Mouse (Mus musculus): Measurements from ENCODE around the gene Kif5a. TPM values are rescaled to one million over a fixed set of nuclear protein-coding genes. Genes with fewer than 3 reads are reported as not detected.
A peak's percentile ranks its signal among the peaks of the same experiment; 100 is the strongest.

The Kif5a gene
- total and polyA plus RNA-seq, 3 experiments: 0.11 to 0.22 TPM; not detected in 1

GRCm38 (mm10) chr10:127178286-127179027, 84.7 kb downstream of the Kif5a start:
- ATAC-seq (ENCODE audit: extremely low read depth, insufficient number of reproducible peaks, low FRiP score, poor library complexity, severe bottlenecking) (no peak), DNase-seq (ENCODE audit: low spot score) (no peak)
- Histone ChIP-seq H3K4me1 (ENCODE audit: insufficient read depth, low read depth, low read length) (peaks cover 91% of the 10 kb centered on the region), H3K4me3 (ENCODE audit: low read depth, low read length) (peak overlapping the region; percentile 67; the same call in 1 of the 2 replicates), H3K27me3 (ENCODE audit: insufficient read depth, low read length) (peaks cover 11% of the 10 kb centered on the region; the same call in 1 of the 2 replicates), H3K36me3 (replicated peaks) (peaks cover 38% of the 10 kb centered on the region), H3K9me3 (replicated peaks) (peaks cover 7% of the 10 kb centered on the region)
- TF ChIP-seq GATA1 (IDR thresholded peaks at IDR 0.05; ENCODE audit: borderline replicate concordance, low read length) (no peak), CTCF (IDR thresholded peaks at IDR 0.05; ENCODE audit: low read depth, low read length) (no peak), TAL1 (conservative IDR thresholded peaks at IDR 0.05; ENCODE audit: low read depth, low read length) (no peak), POLR2AphosphoS5 (IDR thresholded peaks at IDR 0.05; ENCODE audit: insufficient replicate concordance, low read depth, low read length) (no peak), GATA2 (IDR thresholded peaks at IDR 0.05; ENCODE audit: borderline replicate concordance, low read depth, low read length) (no peak)

- Histone ChIP-seq H3K27me3 (ENCODE audit: insufficient read depth, low read length) (peaks cover 11% of the 10 kb centered on the region; the same call in 1 of the 2 replicates), H3K4me1 (ENCODE audit: insufficient read depth, low read depth, low read length) (peaks cover 91% of the 10 kb centered on the region), H3K4me3 (ENCODE audit: low read depth, low read length) (peak overlapping the region; percentile 67), H3K36me3 (replicated peaks) (peaks cover 38% of the 10 kb centered on the region), H3K9me3 (replicated peaks) (peaks cover 7% of the 10 kb centered on the region)
- no peak for TF ChIP-seq POLR2AphosphoS5 (IDR thresholded peaks at IDR 0.05; ENCODE audit: insufficient replicate concordance, low read depth, low read length)
- peak; percentile 63 for TF ChIP-seq CTCF (IDR thresholded peaks at IDR 0.05; ENCODE audit: low read depth, low read length)
- ATAC-seq (ENCODE audit: extremely low read depth, insufficient number of reproducible peaks, low FRiP score, poor library complexity, severe bottlenecking) (0 out of 2 replicates have a peak, but pooled peaks have one; percentile 43), DNase-seq (ENCODE audit: low spot score) (peak; percentile 82)
These were observed 85.4 kb downstream of the Kif5a start for GRCm38 (mm10) chr10:127177719-127178118.

GRCm38 (mm10) chr10:127177235-127177634, 85.9 kb downstream of the Kif5a start:
- Histone ChIP-seq H3K4me3 (ENCODE audit: low read depth, low read length) (peak overlapping the region; percentile 67; the same call in 1 of the 2 replicates), H3K4me1 (ENCODE audit: insufficient read depth, low read depth, low read length) (peaks cover 91% of the 10 kb centered on the region), H3K9me3 (replicated peaks) (peaks cover 7% of the 10 kb centered on the region), H3K27me3 (ENCODE audit: insufficient read depth, low read length) (peaks cover 11% of the 10 kb centered on the region; the same call in 1 of the 2 replicates), H3K36me3 (replicated peaks) (peaks cover 38% of the 10 kb centered on the region)
- DNase-seq (ENCODE audit: low spot score): no peak
- ATAC-seq (ENCODE audit: extremely low read depth, insufficient number of reproducible peaks, low FRiP score, poor library complexity, severe bottlenecking): no peak
- no peak; the same call in 1 of the 2 replicates for TF ChIP-seq POLR2AphosphoS5 (IDR thresholded peaks at IDR 0.05; ENCODE audit: insufficient replicate concordance, low read depth, low read length)

GRCm38 (mm10) chr10:127176756-127177155, 86.4 kb downstream of the Kif5a start:
- DNase-seq (ENCODE audit: low spot score) (no peak), ATAC-seq (ENCODE audit: extremely low read depth, insufficient number of reproducible peaks, low FRiP score, poor library complexity, severe bottlenecking) (no peak)
- Histone ChIP-seq H3K9me3 (replicated peaks) (peaks cover 7% of the 10 kb centered on the region), H3K27me3 (ENCODE audit: insufficient read depth, low read length) (peaks cover 11% of the 10 kb centered on the region; the same call in 1 of the 2 replicates), H3K4me1 (ENCODE audit: insufficient read depth, low read depth, low read length) (peaks cover 92% of the 10 kb centered on the region), H3K4me3 (ENCODE audit: low read depth, low read length) (peak overlapping the region; percentile 61; the same call in 1 of the 2 replicates), H3K36me3 (replicated peaks) (peaks cover 38% of the 10 kb centered on the region)
- no peak for TF ChIP-seq GATA1 (IDR thresholded peaks at IDR 0.05; ENCODE audit: borderline replicate concordance, low read length)
- no peak for TF ChIP-seq TAL1 (conservative IDR thresholded peaks at IDR 0.05; ENCODE audit: low read depth, low read length)
- no peak for TF ChIP-seq GATA2 (IDR thresholded peaks at IDR 0.05; ENCODE audit: borderline replicate concordance, low read depth, low read length)
- no peak for TF ChIP-seq CTCF (IDR thresholded peaks at IDR 0.05; ENCODE audit: low read depth, low read length)
- TF ChIP-seq POLR2AphosphoS5 (IDR thresholded peaks at IDR 0.05; ENCODE audit: insufficient replicate concordance, low read depth, low read length): no peak

- 0 out of 2 replicates have a peak, but pooled peaks have one; percentile 11 for TF ChIP-seq CTCF (IDR thresholded peaks at IDR 0.05; ENCODE audit: low read depth, low read length)
- no peak for TF ChIP-seq TAL1 (conservative IDR thresholded peaks at IDR 0.05; ENCODE audit: low read depth, low read length)
- no peak for TF ChIP-seq GATA2 (IDR thresholded peaks at IDR 0.05; ENCODE audit: borderline replicate concordance, low read depth, low read length)
- Histone ChIP-seq H3K9me3 (replicated peaks) (peaks cover 7% of the 10 kb centered on the region), H3K36me3 (replicated peaks) (peaks cover 39% of the 10 kb centered on the region), H3K4me3 (ENCODE audit: low read depth, low read length) (peak overlapping the region; percentile 61; the same call in 1 of the 2 replicates), H3K4me1 (ENCODE audit: insufficient read depth, low read depth, low read length) (peaks cover 93% of the 10 kb centered on the region), H3K27me3 (ENCODE audit: insufficient read depth, low read length) (peaks cover 11% of the 10 kb centered on the region; the same call in 1 of the 2 replicates)
- ATAC-seq (ENCODE audit: extremely low read depth, insufficient number of reproducible peaks, low FRiP score, poor library complexity, severe bottlenecking) (no peak), DNase-seq (ENCODE audit: low spot score) (no peak)
These were observed 86.9 kb downstream of the Kif5a start for GRCm38 (mm10) chr10:127176228-127176627.

Other genes starting within 250 kb of the Kif5a start
Only the 20 nearest of the 23 such genes appear.
- 0.68 and 0.97 TPM in 2 replicates for gene Eef1akmt3, start 221.8 kb downstream of the Kif5a start, total RNA-seq (2014; fragmentation: Nextera tagmentation)
- 0.11 and 0.17 TPM in 2 replicates for gene Eef1akmt3, start 221.8 kb downstream of the Kif5a start, total RNA-seq (2017)
- gene Eef1akmt3, start 221.8 kb downstream of the Kif5a start, polyA plus RNA-seq (2012): 0.09 and 0.17 TPM in 2 replicates
- gene Cyp27b1, start 215.1 kb downstream of the Kif5a start, total RNA-seq (2014; fragmentation: Nextera tagmentation): 2.1 and 4.9 TPM in 2 replicates
- gene Cyp27b1, start 215.1 kb downstream of the Kif5a start, total RNA-seq (2017): 0.33 TPM in 1 of 2 replicates, not detected in the other
- 0.17 TPM in 2 replicates for gene Cyp27b1, start 215.1 kb downstream of the Kif5a start, polyA plus RNA-seq (2012)
- gene March9, start 203.2 kb downstream of the Kif5a start, total RNA-seq (2014; fragmentation: Nextera tagmentation): 0.68 and 1.1 TPM in 2 replicates
- 1.2 and 1.3 TPM in 2 replicates for gene March9, start 203.2 kb downstream of the Kif5a start, total RNA-seq (2017)
- 0.63 and 0.88 TPM in 2 replicates for gene March9, start 203.2 kb downstream of the Kif5a start, polyA plus RNA-seq (2012)
- gene Cdk4, start 199.8 kb downstream of the Kif5a start, total RNA-seq (2014; fragmentation: Nextera tagmentation): 532 and 608 TPM in 2 replicates
- 648 and 675 TPM in 2 replicates for gene Cdk4, start 199.8 kb downstream of the Kif5a start, total RNA-seq (2017)
- 1,726 and 1,826 TPM in 2 replicates for gene Cdk4, start 199.8 kb downstream of the Kif5a start, polyA plus RNA-seq (2012)
- 163 and 186 TPM in 2 replicates for gene Tspan31, start 193.1 kb downstream of the Kif5a start, total RNA-seq (2014; fragmentation: Nextera tagmentation)
- gene Tspan31, start 193.1 kb downstream of the Kif5a start, total RNA-seq (2017): 73.6 and 83.9 TPM in 2 replicates
- gene Tspan31, start 193.1 kb downstream of the Kif5a start, polyA plus RNA-seq (2012): 30.3 and 41.8 TPM in 2 replicates
- 0.15 and 1.3 TPM in 2 replicates for gene Agap2, start 188.1 kb downstream of the Kif5a start, total RNA-seq (2014; fragmentation: Nextera tagmentation)
- under 0.01 and 1.1 TPM in 2 replicates for gene Agap2, start 188.1 kb downstream of the Kif5a start, total RNA-seq (2017)
- gene Agap2, start 188.1 kb downstream of the Kif5a start, polyA plus RNA-seq (2012): 0.07 and 0.26 TPM in 2 replicates
- 47.9 and 55.4 TPM in 2 replicates for gene Os9, start 142.2 kb downstream of the Kif5a start, total RNA-seq (2014; fragmentation: Nextera tagmentation)
- gene Os9, start 142.2 kb downstream of the Kif5a start, total RNA-seq (2017): 95.7 and 99.7 TPM in 2 replicates
- 110 and 126 TPM in 2 replicates for gene Os9, start 142.2 kb downstream of the Kif5a start, polyA plus RNA-seq (2012)
- 173 and 188 TPM in 2 replicates for gene B4galnt1, start 98.1 kb downstream of the Kif5a start, total RNA-seq (2014; fragmentation: Nextera tagmentation)
- 65.0 and 66.7 TPM in 2 replicates for gene B4galnt1, start 98.1 kb downstream of the Kif5a start, total RNA-seq (2017)
- gene B4galnt1, start 98.1 kb downstream of the Kif5a start, polyA plus RNA-seq (2012): 292 and 318 TPM in 2 replicates
- gene Slc26a10, start 82.7 kb downstream of the Kif5a start, total RNA-seq (2014; fragmentation: Nextera tagmentation): 8.4 and 10.1 TPM in 2 replicates
- 0.58 and 0.98 TPM in 2 replicates for gene Slc26a10, start 82.7 kb downstream of the Kif5a start, total RNA-seq (2017)
- gene Slc26a10, start 82.7 kb downstream of the Kif5a start, polyA plus RNA-seq (2012): 0.68 and 0.94 TPM in 2 replicates
- gene Arhgef25, start 73.3 kb downstream of the Kif5a start, total RNA-seq (2014; fragmentation: Nextera tagmentation): 49.0 and 70.1 TPM in 2 replicates
- gene Arhgef25, start 73.3 kb downstream of the Kif5a start, total RNA-seq (2017): 43.0 and 51.4 TPM in 2 replicates
- 98.4 and 120 TPM in 2 replicates for gene Arhgef25, start 73.3 kb downstream of the Kif5a start, polyA plus RNA-seq (2012)
- 318 and 360 TPM in 2 replicates for gene Dtx3, start 67.6 kb downstream of the Kif5a start, total RNA-seq (2014; fragmentation: Nextera tagmentation)
- 95.8 and 125 TPM in 2 replicates for gene Dtx3, start 67.6 kb downstream of the Kif5a start, total RNA-seq (2017)
- 213 and 260 TPM in 2 replicates for gene Dtx3, start 67.6 kb downstream of the Kif5a start, polyA plus RNA-seq (2012)
- gene Pip4k2c, start 51.8 kb downstream of the Kif5a start, total RNA-seq (2014; fragmentation: Nextera tagmentation): 136 and 141 TPM in 2 replicates
- 126 and 133 TPM in 2 replicates for gene Pip4k2c, start 51.8 kb downstream of the Kif5a start, total RNA-seq (2017)
- gene Pip4k2c, start 51.8 kb downstream of the Kif5a start, polyA plus RNA-seq (2012): 130 and 151 TPM in 2 replicates
- 135 TPM in 2 replicates for gene Dctn2, start 3.0 kb upstream of the Kif5a start, total RNA-seq (2014; fragmentation: Nextera tagmentation)
- 139 and 154 TPM in 2 replicates for gene Dctn2, start 3.0 kb upstream of the Kif5a start, total RNA-seq (2017)
- gene Dctn2, start 3.0 kb upstream of the Kif5a start, polyA plus RNA-seq (2012): 161 and 175 TPM in 2 replicates
- 107 and 121 TPM in 2 replicates for gene Mbd6, start 25.7 kb upstream of the Kif5a start, total RNA-seq (2014; fragmentation: Nextera tagmentation)
- gene Mbd6, start 25.7 kb upstream of the Kif5a start, total RNA-seq (2017): 4.1 and 6.6 TPM in 2 replicates
- 239 and 302 TPM in 2 replicates for gene Mbd6, start 25.7 kb upstream of the Kif5a start, polyA plus RNA-seq (2012)
- 97.3 and 102 TPM in 2 replicates for gene Mars, start 48.4 kb upstream of the Kif5a start, total RNA-seq (2014; fragmentation: Nextera tagmentation)
- 109 and 144 TPM in 2 replicates for gene Mars, start 48.4 kb upstream of the Kif5a start, total RNA-seq (2017)
- gene Mars, start 48.4 kb upstream of the Kif5a start, polyA plus RNA-seq (2012): 104 and 108 TPM in 2 replicates
- 43.3 and 43.7 TPM in 2 replicates for gene Arhgap9, start 58.6 kb upstream of the Kif5a start, total RNA-seq (2014; fragmentation: Nextera tagmentation)
- gene Arhgap9, start 58.6 kb upstream of the Kif5a start, total RNA-seq (2017): 89.2 and 100 TPM in 2 replicates
- gene Arhgap9, start 58.6 kb upstream of the Kif5a start, polyA plus RNA-seq (2012): 54.8 and 59.5 TPM in 2 replicates
- gene Gli1, start 78.6 kb upstream of the Kif5a start, total RNA-seq (2014; fragmentation: Nextera tagmentation): 0.23 and 0.24 TPM in 2 replicates
- 0.11 TPM in 1 of 2 replicates, not detected in the other for gene Gli1, start 78.6 kb upstream of the Kif5a start, total RNA-seq (2017)
- gene Gli1, start 78.6 kb upstream of the Kif5a start, polyA plus RNA-seq (2012): 0.15 and 0.18 TPM in 2 replicates
- not detected in 2 replicates for gene Inhbe, start 91.1 kb upstream of the Kif5a start, total RNA-seq (2014; fragmentation: Nextera tagmentation)
- gene Inhbe, start 91.1 kb upstream of the Kif5a start, total RNA-seq (2017): 0.06 and 0.11 TPM in 2 replicates
- 0.01 TPM in 2 replicates for gene Inhbe, start 91.1 kb upstream of the Kif5a start, polyA plus RNA-seq (2012)
- gene Inhbc, start 107.1 kb upstream of the Kif5a start, total RNA-seq (2014; fragmentation: Nextera tagmentation): not detected in 2 replicates
- 0.05 TPM in 1 of 2 replicates, not detected in the other for gene Inhbc, start 107.1 kb upstream of the Kif5a start, total RNA-seq (2017)
- not detected in 2 replicates for gene Inhbc, start 107.1 kb upstream of the Kif5a start, polyA plus RNA-seq (2012)
- gene R3hdm2, start 117.0 kb upstream of the Kif5a start, total RNA-seq (2014; fragmentation: Nextera tagmentation): 95.6 and 123 TPM in 2 replicates
- 14.8 and 15.6 TPM in 2 replicates for gene R3hdm2, start 117.0 kb upstream of the Kif5a start, total RNA-seq (2017)
- gene R3hdm2, start 117.0 kb upstream of the Kif5a start, polyA plus RNA-seq (2012): 97.4 and 119 TPM in 2 replicates